Mouse (Mus musculus) liver, adult 2 months (tissue): ENCODE data around the gene AK157302.
A peak's percentile ranks its signal among the peaks of the same experiment; 100 is the strongest.

Experiments used
- CTCF ChIP-seq: fragments of 200-500 bp; IDR thresholded peaks from 2 replicates; pipeline ENCODE4 v1.5.1; 2011; ENCODE audit warnings: low read depth, low read length, control low read depth
- POLR2A ChIP-seq: fragments of 200-500 bp; IDR thresholded peaks from 2 replicates; pipeline ENCODE4 v1.6.1; 2011; ENCODE audit warnings: low read length, control low read depth; ENCODE audit not compliant: insufficient read depth; ENCODE audit errors: extremely low read depth

GRCm38 (mm10) chr13:21453449-21453848, 41.6 kb upstream of the AK157302 start, which contains the start of gene Zscan26:
- TF ChIP-seq POLR2A: peak; percentile 77
- TF ChIP-seq CTCF: no peak
